ENCODE assay signal across 22 mouse cellular contexts in genomic region chr10:24639596-24639995, GRCm38 (mm10). TPM values are rescaled to one million over a fixed set of nuclear protein-coding genes. Genes with fewer than 3 reads are reported as not detected.
DNase-seq lines count a peak whose midpoint lies in the region; ATAC-seq and TF ChIP-seq lines count a peak whose summit lies in the region.
"Had no signal": no experiment of that assay in that cellular context is flagged by ENCODE, and none has a peak within 500 bp of the region (broad histone marks: within the 10 kb centered on the region; RNA-seq: fewer than 3 reads in every experiment).

No protein-coding gene starts in this region.

- peaks cover 38% of the 10 kb centered on the region for H3K4me1 ChIP-seq in kidney, embryonic 16.5 days (ENCODE audit: insufficient read depth, low read length)
- H3K4me1 ChIP-seq in stomach, embryonic 15.5 days: peaks cover 19% of the 10 kb centered on the region; the same call in 1 of the 2 replicates
- H3K4me1 ChIP-seq in stomach, postnatal 0 days (replicated peaks; ENCODE audit: control insufficient read depth, insufficient read depth): 0 out of 2 replicates have a peak, but pooled peaks cover 2% of the 10 kb centered on the region
- peaks cover 17% of the 10 kb centered on the region for H3K4me1 ChIP-seq in liver, embryonic 11.5 days (replicated peaks; ENCODE audit: control insufficient read depth, insufficient read depth, low read length)
- peaks cover 25% of the 10 kb centered on the region for H3K4me1 ChIP-seq in embryonic facial prominence, embryonic 10.5 days

- no peak overlapping the region for H3K4me2 ChIP-seq in kidney, embryonic 16.5 days (replicated peaks; ENCODE audit: low read depth, low read length)
- H3K4me2 ChIP-seq in stomach, embryonic 15.5 days: no peak overlapping the region
- no peak overlapping the region for H3K4me2 ChIP-seq in stomach, postnatal 0 days (replicated peaks; ENCODE audit: low read depth)
- no peak overlapping the region for H3K4me2 ChIP-seq in liver, embryonic 11.5 days
- H3K4me2 ChIP-seq: embryonic facial prominence, embryonic 12.5 days; heart, embryonic 13.5 days had no signal

- no peaks in the 10 kb centered on the region for H3K9me3 ChIP-seq in kidney, embryonic 16.5 days (ENCODE audit: low read length)
- no peaks in the 10 kb centered on the region for H3K9me3 ChIP-seq in stomach, embryonic 15.5 days
- no peaks in the 10 kb centered on the region for H3K9me3 ChIP-seq in stomach, postnatal 0 days (ENCODE audit: control insufficient read depth, low read length)
- H3K9me3 ChIP-seq in liver, embryonic 11.5 days (ENCODE audit: control insufficient read depth, low read length): no peaks in the 10 kb centered on the region
- H3K9me3 ChIP-seq in embryonic facial prominence, embryonic 10.5 days: no peaks in the 10 kb centered on the region
- H3K9me3 ChIP-seq: embryonic facial prominence, embryonic 12.5 days; heart, embryonic 13.5 days; megakaryocyte, embryonic 14.5 days had no signal

- WGBS in kidney, embryonic 16.5 days: 50% methylated on average over 7 of the region's 7 CpGs
- 67% methylated on average over 7 of the region's 7 CpGs for WGBS in stomach, embryonic 15.5 days
- 68% methylated on average over 7 of the region's 7 CpGs for WGBS in stomach, postnatal 0 days
- WGBS in liver, embryonic 11.5 days: 62% methylated on average over 7 of the region's 7 CpGs
- WGBS in embryonic facial prominence, embryonic 10.5 days: 66% methylated on average over 7 of the region's 7 CpGs

- no peak for TF ChIP-seq CTCF in stomach, postnatal 0 days (IDR thresholded peaks at IDR 0.05; ENCODE audit: low read depth)

- no peaks in the 10 kb centered on the region for H3K36me3 ChIP-seq in kidney, embryonic 16.5 days (ENCODE audit: insufficient read depth, low read length)
- H3K36me3 ChIP-seq in stomach, embryonic 15.5 days: no peaks in the 10 kb centered on the region
- no peaks in the 10 kb centered on the region for H3K36me3 ChIP-seq in stomach, postnatal 0 days (ENCODE audit: control insufficient read depth, insufficient read depth, low read length)
- no peaks in the 10 kb centered on the region for H3K36me3 ChIP-seq in liver, embryonic 11.5 days (ENCODE audit: control insufficient read depth, insufficient read depth, low read length)
- H3K36me3 ChIP-seq in embryonic facial prominence, embryonic 10.5 days (replicated peaks): no peaks in the 10 kb centered on the region
- H3K36me3 ChIP-seq: embryonic facial prominence, embryonic 12.5 days; heart, embryonic 13.5 days had no signal

- no peak for TF ChIP-seq EP300 in stomach, postnatal 0 days (optimal IDR thresholded peaks at IDR 0.05)

- H3K27me3 ChIP-seq in kidney, embryonic 16.5 days (ENCODE audit: insufficient read depth, low read length): no peaks in the 10 kb centered on the region
- no peaks in the 10 kb centered on the region for H3K27me3 ChIP-seq in stomach, embryonic 15.5 days (replicated peaks)
- no peaks in the 10 kb centered on the region for H3K27me3 ChIP-seq in stomach, postnatal 0 days (ENCODE audit: control insufficient read depth, insufficient read depth, low read length)
- no peaks in the 10 kb centered on the region for H3K27me3 ChIP-seq in liver, embryonic 11.5 days (replicated peaks; ENCODE audit: control insufficient read depth, insufficient read depth, low read length)
- H3K27me3 ChIP-seq in embryonic facial prominence, embryonic 10.5 days (replicated peaks; ENCODE audit: low read depth, poor library complexity, severe bottlenecking): no peaks in the 10 kb centered on the region
- H3K27me3 ChIP-seq: CH12.LX; embryonic facial prominence, embryonic 12.5 days; heart, embryonic 13.5 days; megakaryocyte, embryonic 14.5 days; Patski had no signal

- 0 out of 2 replicates have a peak, but pooled peaks have one; percentile 7 for ATAC-seq in kidney, embryonic 16.5 days (ENCODE audit: low FRiP score, low TSS enrichment)
- ATAC-seq in stomach, embryonic 15.5 days (ENCODE audit: insufficient read depth, low FRiP score, low read depth): no peak
- no peak for ATAC-seq in stomach, postnatal 0 days (ENCODE audit: low FRiP score, low TSS enrichment)
- ATAC-seq in activated CD4-positive, CD25-positive, alpha-beta regulatory T cell, adult 4 months: peak; percentile 37
- no peak for ATAC-seq in liver, embryonic 11.5 days (replicated peaks; ENCODE audit: low FRiP score)
- ATAC-seq: forebrain, embryonic 16.5 days; Patski had no signal

- no peak overlapping the region for H3K9ac ChIP-seq in kidney, embryonic 16.5 days (replicated peaks; ENCODE audit: low read length)
- H3K9ac ChIP-seq in stomach, embryonic 15.5 days: no peak overlapping the region
- no peak overlapping the region for H3K9ac ChIP-seq in stomach, postnatal 0 days (ENCODE audit: low read length)
- no peak overlapping the region for H3K9ac ChIP-seq in liver, embryonic 11.5 days (ENCODE audit: low read depth, low read length)
- H3K9ac ChIP-seq: embryonic facial prominence, embryonic 12.5 days; heart, embryonic 13.5 days; liver, embryonic 14.5 days had no signal

- no peak for DNase-seq in kidney, postnatal 14 days
- DNase-seq in stomach, postnatal 0 days (ENCODE audit: low spot score): no peak
- peak; percentile 40 for DNase-seq in thymus, postnatal 25 days
- DNase-seq in liver, embryonic 11.5 days (ENCODE audit: low spot score): no peak
- no peak for DNase-seq in embryonic facial prominence, embryonic 10.5 days (ENCODE audit: low spot score)
- DNase-seq: adrenal gland, postnatal 10 days; cerebellum, postnatal 25 days; gastrocnemius, postnatal 10 days; kidney, postnatal 10 days; layer of hippocampus, postnatal 36 days; spleen, adult 18-20 months had no signal

- no peak overlapping the region for H3K27ac ChIP-seq in kidney, embryonic 16.5 days (ENCODE audit: low read length)
- 0 out of 2 replicates have a peak overlapping the region, but pooled peaks have one; percentile 64 for H3K27ac ChIP-seq in stomach, embryonic 15.5 days
- no peak overlapping the region for H3K27ac ChIP-seq in stomach, postnatal 0 days (replicated peaks)
- no peak overlapping the region for H3K27ac ChIP-seq in liver, embryonic 11.5 days (ENCODE audit: low read depth, low read length)
- H3K27ac ChIP-seq in embryonic facial prominence, embryonic 10.5 days (replicated peaks): no peak overlapping the region
- H3K27ac ChIP-seq: embryonic facial prominence, embryonic 12.5 days; heart, embryonic 13.5 days; liver, embryonic 14.5 days had no signal

- H3K4me3 ChIP-seq in kidney, embryonic 16.5 days (ENCODE audit: low read length): no peak overlapping the region
- H3K4me3 ChIP-seq in stomach, embryonic 15.5 days (replicated peaks): no peak overlapping the region
- H3K4me3 ChIP-seq in stomach, postnatal 0 days (ENCODE audit: low read depth, low read length): no peak overlapping the region
- H3K4me3 ChIP-seq in liver, embryonic 11.5 days (ENCODE audit: low read depth, low read length): no peak overlapping the region
- H3K4me3 ChIP-seq in embryonic facial prominence, embryonic 10.5 days: no peak overlapping the region
- H3K4me3 ChIP-seq: embryonic facial prominence, embryonic 12.5 days; heart, embryonic 13.5 days; megakaryocyte, embryonic 14.5 days; myocyte had no signal

RNA-seq across cellular contexts. Expression of gene Ccn2, which starts 44.4 kb away (rescaled TPM):
- 12.2 and 13.3 TPM in 2 replicates for polyA plus RNA-seq in kidney, embryonic 16.5 days (2015; fragmentation: Nextera tagmentation; extraction: Ambion mirVana)
- 11.4 and 15.6 TPM in 2 replicates for polyA plus RNA-seq in stomach, embryonic 15.5 days (2015; fragmentation: Nextera tagmentation; extraction: Ambion mirVana)
- polyA plus RNA-seq in stomach, postnatal 0 days (2015; fragmentation: Nextera tagmentation; extraction: Ambion mirVana): 19.6 and 19.7 TPM in 2 replicates
- polyA plus RNA-seq in activated CD4-positive, CD25-positive, alpha-beta regulatory T cell, adult 4 months (2017; shearing (Covaris generic)): not detected
- polyA plus RNA-seq in liver, embryonic 11.5 days (2014; fragmentation: Nextera tagmentation; extraction: Ambion mirVana): 1.5 and 2.6 TPM in 2 replicates
- polyA plus RNA-seq in embryonic facial prominence, embryonic 10.5 days (2016; fragmentation: Nextera tagmentation; extraction: Ambion mirVana): 7.9 and 10.1 TPM in 2 replicates

Comparison
In these comparisons a context has a peak if more than half of its experiments do, and no peak if none do; other contexts are left out.
1. ATAC-seq: peak in kidney, embryonic 16.5 days (single experiment) and activated CD4-positive, CD25-positive, alpha-beta regulatory T cell, adult 4 months (single experiment); none in stomach, embryonic 15.5 days (single experiment), stomach, postnatal 0 days (single experiment) and liver, embryonic 11.5 days (single experiment).